32 mouse cellular contexts compared by ENCODE assay signal in genomic region chr3:37958361-37958978, GRCm38 (mm10).
A peak's percentile ranks its signal among the peaks of the same experiment; 100 is the strongest.
DNase-seq lines count a peak whose midpoint lies in the region; ATAC-seq and TF ChIP-seq lines count a peak whose summit lies in the region.
"Had no signal": no experiment of that assay in that cellular context is flagged by ENCODE, and none has a peak within 500 bp of the region (broad histone marks: within the 10 kb centered on the region; RNA-seq: fewer than 3 reads in every experiment).

No protein-coding gene starts in this region.

- H3K27ac ChIP-seq in embryonic facial prominence, embryonic 14.5 days (replicated peaks; ENCODE audit: low read depth, low read length) = no peak overlapping the region
- H3K27ac ChIP-seq in embryonic facial prominence, embryonic 10.5 days (replicated peaks) = no peak overlapping the region
- H3K27ac ChIP-seq in kidney, postnatal 0 days = no peak overlapping the region
- H3K27ac ChIP-seq in embryonic fibroblast, embryonic 13.5 days (ENCODE audit: insufficient read depth, low read length) = peak overlapping the region; percentile 35; the same call in 1 of the 2 replicates
- no peak overlapping the region for H3K27ac ChIP-seq in forebrain, embryonic 15.5 days (replicated peaks)
- H3K27ac ChIP-seq: hindbrain, embryonic 10.5 days; hindbrain, embryonic 15.5 days; left cerebral cortex, adult 2 months; limb, embryonic 13.5 days; lung, embryonic 15.5 days; midbrain, embryonic 12.5 days; neural tube, embryonic 12.5 days; stomach, postnatal 0 days had no signal

- 39% methylated on average over 6 of the region's 6 CpGs for WGBS in embryonic facial prominence, embryonic 14.5 days
- WGBS in embryonic facial prominence, embryonic 10.5 days = 38% methylated on average over 6 of the region's 6 CpGs
- WGBS in kidney, postnatal 0 days = 23% methylated on average over 6 of the region's 6 CpGs
- 55% methylated on average over 6 of the region's 6 CpGs for WGBS in forebrain, embryonic 15.5 days

- peaks cover 6% of the 10 kb centered on the region for H3K4me1 ChIP-seq in embryonic facial prominence, embryonic 14.5 days (ENCODE audit: control insufficient read depth, insufficient read depth, low read length)
- H3K4me1 ChIP-seq in embryonic facial prominence, embryonic 10.5 days = peaks cover 10% of the 10 kb centered on the region
- H3K4me1 ChIP-seq in kidney, postnatal 0 days (replicated peaks; ENCODE audit: insufficient read depth, low read length) = 0 out of 2 replicates have a peak, but pooled peaks cover 3% of the 10 kb centered on the region
- H3K4me1 ChIP-seq in embryonic fibroblast, embryonic 13.5 days (ENCODE audit: control insufficient read depth, insufficient read depth, low read length) = peaks cover 13% of the 10 kb centered on the region
- no peaks in the 10 kb centered on the region for H3K4me1 ChIP-seq in forebrain, embryonic 15.5 days
- H3K4me1 ChIP-seq: hindbrain, embryonic 15.5 days; midbrain, embryonic 12.5 days; neural tube, embryonic 12.5 days had no signal

- no peak for TF ChIP-seq POLR2A in embryonic fibroblast, embryonic 13.5 days (IDR thresholded peaks at IDR 0.05; ENCODE audit: low read depth, low read length)

- no peaks in the 10 kb centered on the region for H3K36me3 ChIP-seq in embryonic facial prominence, embryonic 14.5 days (ENCODE audit: control insufficient read depth, insufficient read depth, low read length)
- no peaks in the 10 kb centered on the region for H3K36me3 ChIP-seq in embryonic facial prominence, embryonic 10.5 days (replicated peaks)
- H3K36me3 ChIP-seq in kidney, postnatal 0 days (ENCODE audit: insufficient read depth, low read length) = no peaks in the 10 kb centered on the region
- H3K36me3 ChIP-seq in forebrain, embryonic 15.5 days = no peaks in the 10 kb centered on the region
- H3K36me3 ChIP-seq: hindbrain, embryonic 10.5 days; hindbrain, embryonic 15.5 days; limb, embryonic 13.5 days; lung, embryonic 15.5 days; midbrain, embryonic 12.5 days; neural tube, embryonic 12.5 days had no signal

- H3K9ac ChIP-seq in embryonic facial prominence, embryonic 14.5 days (ENCODE audit: low read depth, low read length) = no peak overlapping the region
- H3K9ac ChIP-seq in kidney, postnatal 0 days (ENCODE audit: low read depth, low read length) = no peak overlapping the region
- H3K9ac ChIP-seq in forebrain, embryonic 15.5 days (replicated peaks) = no peak overlapping the region
- H3K9ac ChIP-seq: forebrain, postnatal 0 days; hindbrain, embryonic 15.5 days; limb, embryonic 13.5 days; lung, embryonic 15.5 days; midbrain, embryonic 12.5 days; neural tube, embryonic 12.5 days had no signal

- no peak for ATAC-seq in embryonic facial prominence, embryonic 14.5 days (ENCODE audit: low read depth)
- ATAC-seq in kidney, postnatal 0 days (replicated peaks; ENCODE audit: low FRiP score, low read depth) = peak; percentile 86
- ATAC-seq in forebrain, embryonic 15.5 days (replicated peaks) = no peak
- ATAC-seq: forebrain, postnatal 0 days; inflammation-experienced regulatory T-cells, adult 6 months had no signal

- DNase-seq in embryonic facial prominence, embryonic 14.5 days (ENCODE audit: low spot score) = peak; percentile 60
- DNase-seq in embryonic facial prominence, embryonic 10.5 days (ENCODE audit: low spot score) = no peak
- DNase-seq in kidney, postnatal 0 days (ENCODE audit: low spot score) = peak; percentile 73
- no peak for DNase-seq in kidney, postnatal 10 days
- DNase-seq in T-cell, adult 2 months (ENCODE audit: low spot score) = no peak
- no peak for DNase-seq in cerebellum, postnatal 10 days
- DNase-seq: adrenal gland, postnatal 14 days; cerebellum, adult 11-12 months; cerebellum, adult 9-11 months; forebrain, postnatal 0 days; heart, postnatal 14 days; kidney, postnatal 14 days; lung, postnatal 4 days; right cerebral cortex, adult 18-20 months; spleen, adult 18-20 months; thymus, adult 18-20 months; thymus, postnatal 36 days had no signal

- H3K4me3 ChIP-seq in embryonic facial prominence, embryonic 14.5 days (ENCODE audit: low read depth, low read length) = no peak overlapping the region
- H3K4me3 ChIP-seq in embryonic facial prominence, embryonic 10.5 days = no peak overlapping the region
- no peak overlapping the region for H3K4me3 ChIP-seq in kidney, postnatal 0 days (replicated peaks; ENCODE audit: low read depth, low read length)
- no peak overlapping the region for H3K4me3 ChIP-seq in embryonic fibroblast, embryonic 13.5 days (ENCODE audit: insufficient read depth, low read length)
- H3K4me3 ChIP-seq in forebrain, embryonic 15.5 days = no peak overlapping the region
- H3K4me3 ChIP-seq: hindbrain, embryonic 10.5 days; hindbrain, embryonic 15.5 days; left cerebral cortex, adult 2 months; limb, embryonic 13.5 days; lung, embryonic 15.5 days; megakaryocyte, embryonic 14.5 days; midbrain, embryonic 12.5 days; myocyte; neural tube, embryonic 12.5 days had no signal

- no peak for TF ChIP-seq CTCF in kidney, postnatal 0 days (IDR thresholded peaks at IDR 0.05; ENCODE audit: low read depth)
- no peak for TF ChIP-seq CTCF in embryonic fibroblast, embryonic 13.5 days (IDR thresholded peaks at IDR 0.05; ENCODE audit: borderline replicate concordance, insufficient read depth, low read length)

- no peaks in the 10 kb centered on the region for H3K27me3 ChIP-seq in embryonic facial prominence, embryonic 14.5 days (replicated peaks; ENCODE audit: control insufficient read depth, insufficient read depth, low read length)
- no peaks in the 10 kb centered on the region for H3K27me3 ChIP-seq in embryonic facial prominence, embryonic 10.5 days (replicated peaks; ENCODE audit: low read depth, poor library complexity, severe bottlenecking)
- no peaks in the 10 kb centered on the region for H3K27me3 ChIP-seq in kidney, postnatal 0 days (ENCODE audit: insufficient read depth, low read length)
- no peaks in the 10 kb centered on the region for H3K27me3 ChIP-seq in forebrain, embryonic 15.5 days
- H3K27me3 ChIP-seq: CH12.LX; hindbrain, embryonic 15.5 days; limb, embryonic 13.5 days; lung, embryonic 15.5 days; midbrain, embryonic 12.5 days; neural tube, embryonic 12.5 days had no signal

- 0 out of 2 replicates have a peak, but pooled peaks cover 6% of the 10 kb centered on the region for H3K9me3 ChIP-seq in embryonic facial prominence, embryonic 14.5 days (ENCODE audit: control insufficient read depth, low read length)
- peaks cover 3% of the 10 kb centered on the region; the same call in 1 of the 2 replicates for H3K9me3 ChIP-seq in embryonic facial prominence, embryonic 10.5 days
- H3K9me3 ChIP-seq in kidney, postnatal 0 days (replicated peaks; ENCODE audit: low read length) = 0 out of 2 replicates have a peak, but pooled peaks cover 5% of the 10 kb centered on the region
- H3K9me3 ChIP-seq in forebrain, embryonic 15.5 days = no peaks in the 10 kb centered on the region
- H3K9me3 ChIP-seq: hindbrain, embryonic 10.5 days; hindbrain, embryonic 15.5 days; limb, embryonic 13.5 days; lung, embryonic 15.5 days; midbrain, embryonic 12.5 days; neural tube, embryonic 12.5 days had no signal

- no peak overlapping the region for H3K4me2 ChIP-seq in embryonic facial prominence, embryonic 14.5 days (ENCODE audit: low read depth, low read length)
- H3K4me2 ChIP-seq in kidney, postnatal 0 days (ENCODE audit: low read length) = no peak overlapping the region
- no peak overlapping the region for H3K4me2 ChIP-seq in forebrain, embryonic 15.5 days (replicated peaks)
- H3K4me2 ChIP-seq: hindbrain, embryonic 15.5 days; limb, embryonic 13.5 days; liver, embryonic 11.5 days; lung, embryonic 15.5 days; midbrain, embryonic 12.5 days; neural tube, embryonic 12.5 days had no signal

Comparison
In these comparisons a context has a peak if more than half of its experiments do, and no peak if none do; other contexts are left out.
1. DNase-seq: peak in embryonic facial prominence, embryonic 14.5 days (single experiment) and kidney, postnatal 0 days (single experiment); none in embryonic facial prominence, embryonic 10.5 days (single experiment), kidney, postnatal 10 days (single experiment), T-cell, adult 2 months (single experiment) and cerebellum, postnatal 10 days (0 of 2).